Mouse (Mus musculus) ovary, adult 18-20 months (tissue): ENCODE results near the gene Baat.
"Not testable (repeated sequence)": the region's sequence is repeated elsewhere in the genome, so short reads cannot be mapped to it uniquely, and the experiment has no call there.

Experiments
- DNase-seq: peaks from one replicate; pipeline ENCODE4 v3.0.0; 2022; ENCODE audit warnings: low spot score, mixed read lengths

The Baat gene

DNA sequence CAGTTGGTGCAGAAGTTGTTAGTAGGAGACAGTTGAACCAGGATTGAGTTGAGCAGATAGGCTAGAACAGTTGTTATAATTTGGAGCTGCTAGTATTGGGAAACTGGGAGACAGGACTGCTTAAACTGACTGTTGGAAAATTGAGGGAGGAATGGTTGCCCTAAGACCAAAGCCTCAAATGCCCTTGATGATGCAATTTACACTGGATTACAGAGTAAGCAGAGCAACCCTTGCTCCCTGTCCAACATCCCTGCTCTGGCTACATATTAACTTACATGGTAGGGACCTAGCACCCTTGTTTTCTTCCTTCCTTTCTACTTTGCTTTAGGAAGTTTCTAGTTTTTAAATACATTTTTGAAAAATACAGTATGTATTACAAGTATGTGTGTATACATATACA, 20.9 kb downstream of the Baat start:
- DNase-seq: no peak

DNA sequence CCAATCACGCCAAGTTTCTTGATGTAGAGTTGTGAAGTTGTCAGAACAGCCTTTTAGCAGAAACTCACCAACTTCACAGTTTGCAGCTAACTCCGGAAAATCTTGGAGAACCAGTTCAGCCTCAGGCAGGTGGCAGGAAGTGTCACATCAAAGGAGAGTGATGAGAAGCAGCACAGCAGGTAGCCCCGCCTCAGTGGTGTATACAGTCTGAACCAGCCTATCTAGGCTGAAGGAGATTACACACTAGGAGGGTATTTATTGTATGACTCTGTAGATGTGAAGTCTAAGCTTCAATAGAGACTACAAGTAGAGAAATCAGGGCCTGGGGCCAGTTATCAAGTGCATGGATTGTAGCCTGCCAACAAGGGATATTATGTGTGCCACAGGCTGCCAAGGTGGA, 25.5 kb downstream of the Baat start:
- DNase-seq: no peak

DNA sequence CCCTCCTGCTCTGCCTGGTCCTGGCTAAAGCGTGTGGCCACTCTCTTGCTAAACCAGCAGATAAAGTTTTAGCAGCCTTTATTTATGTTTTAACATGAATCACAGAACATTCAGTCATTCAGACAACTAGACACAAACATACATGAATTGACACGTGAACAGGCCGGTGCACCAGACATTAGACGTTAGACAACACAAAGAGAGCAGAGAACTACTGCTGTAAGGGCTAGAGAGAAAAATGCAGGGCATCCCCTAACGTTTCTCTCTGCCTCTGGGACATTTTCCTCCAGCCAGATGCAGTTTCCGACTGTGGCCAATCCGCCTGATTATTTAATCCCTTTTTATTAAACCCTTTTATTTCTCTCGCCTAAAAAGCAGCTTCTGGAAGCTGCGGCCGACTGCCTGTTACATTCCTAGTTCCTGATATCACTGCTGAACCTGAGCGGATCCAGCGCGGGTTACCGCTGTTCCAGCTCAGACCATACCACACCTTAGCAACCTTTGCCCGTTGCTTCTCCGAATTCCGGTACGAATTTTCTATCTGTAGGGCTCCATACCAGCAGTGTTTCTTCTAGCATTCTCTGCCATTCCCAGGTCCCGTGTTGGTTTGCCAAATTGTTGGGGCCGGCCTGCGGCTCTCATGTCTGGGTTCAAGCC, 26.1 kb downstream of the Baat start:
- DNase-seq: no peak

DNA sequence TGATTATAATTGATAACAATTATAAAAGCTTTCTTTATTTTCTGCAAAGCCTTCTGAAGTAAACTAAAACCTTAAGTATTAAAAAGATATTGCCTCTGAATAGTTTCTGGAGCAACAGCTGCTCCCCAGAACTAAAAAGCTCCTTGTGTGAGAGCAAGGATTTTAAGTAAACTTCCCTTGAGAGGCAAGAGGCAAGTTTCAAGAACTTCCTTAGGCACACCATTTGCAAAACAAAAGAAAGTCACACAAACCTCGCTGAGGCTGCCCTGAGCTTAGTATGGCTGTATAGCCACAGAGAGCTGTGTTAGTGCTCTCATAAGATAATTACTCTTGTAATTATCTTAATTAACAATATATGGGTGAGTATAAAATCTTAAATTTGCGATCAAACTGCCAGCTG, 27.3 kb downstream of the Baat start:
- not testable (repeated sequence) for DNase-seq

DNA sequence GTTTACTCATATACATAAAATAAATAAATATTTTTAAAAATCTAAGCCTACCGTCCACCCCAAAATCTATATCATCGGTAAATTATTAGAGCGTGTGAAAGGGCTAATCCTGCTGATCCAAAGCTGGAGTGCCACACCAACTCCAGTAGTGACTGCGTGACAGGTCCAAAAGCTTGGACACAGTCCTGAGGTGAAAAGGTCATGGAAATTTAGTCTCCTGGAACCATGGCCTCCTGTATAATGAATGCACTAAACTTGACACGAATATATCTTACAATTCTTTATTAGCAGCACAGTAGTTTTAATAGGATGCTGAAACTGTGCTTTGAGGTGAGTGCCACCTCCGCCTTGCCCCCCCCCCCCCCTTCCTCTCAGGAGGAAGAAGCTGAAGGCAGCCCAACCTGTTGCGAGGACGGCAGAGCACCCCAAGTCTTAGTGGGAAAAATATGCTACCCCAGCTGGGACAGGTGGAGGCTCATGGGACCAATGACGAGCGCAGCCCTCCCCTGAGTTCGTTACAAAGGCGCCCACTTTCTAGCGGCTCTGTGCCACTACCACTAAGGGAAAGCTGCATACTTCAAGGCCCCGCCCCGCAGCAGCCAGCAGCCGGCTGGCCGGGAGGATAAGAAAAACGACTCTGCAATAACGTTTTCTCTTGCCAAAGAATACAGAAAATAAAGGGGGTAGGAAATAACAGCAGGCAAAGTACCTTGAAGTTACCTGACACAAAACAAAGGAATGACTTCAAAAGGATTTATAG, 28.1 kb downstream of the Baat start:
- DNase-seq: no peak

DNA sequence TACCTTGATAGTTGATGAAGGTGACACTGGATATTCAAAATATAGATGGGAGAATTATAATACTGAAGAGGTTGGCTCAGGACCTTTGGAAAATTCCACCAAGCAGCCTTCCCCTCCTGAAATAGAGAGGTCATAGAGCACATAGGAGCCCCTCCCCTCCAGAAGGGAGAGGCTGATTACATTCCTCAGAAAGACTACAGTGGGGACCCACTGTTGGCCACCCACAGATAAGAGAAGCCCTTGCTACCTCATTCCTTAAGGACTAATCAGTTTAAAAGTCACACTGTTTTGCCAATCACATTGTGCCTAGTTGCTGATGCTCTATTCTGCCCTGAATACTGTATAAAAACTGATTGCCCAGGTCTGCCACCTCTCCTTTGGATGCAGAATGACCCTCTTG, 31.8 kb downstream of the Baat start:
- DNase-seq: no peak

DNA sequence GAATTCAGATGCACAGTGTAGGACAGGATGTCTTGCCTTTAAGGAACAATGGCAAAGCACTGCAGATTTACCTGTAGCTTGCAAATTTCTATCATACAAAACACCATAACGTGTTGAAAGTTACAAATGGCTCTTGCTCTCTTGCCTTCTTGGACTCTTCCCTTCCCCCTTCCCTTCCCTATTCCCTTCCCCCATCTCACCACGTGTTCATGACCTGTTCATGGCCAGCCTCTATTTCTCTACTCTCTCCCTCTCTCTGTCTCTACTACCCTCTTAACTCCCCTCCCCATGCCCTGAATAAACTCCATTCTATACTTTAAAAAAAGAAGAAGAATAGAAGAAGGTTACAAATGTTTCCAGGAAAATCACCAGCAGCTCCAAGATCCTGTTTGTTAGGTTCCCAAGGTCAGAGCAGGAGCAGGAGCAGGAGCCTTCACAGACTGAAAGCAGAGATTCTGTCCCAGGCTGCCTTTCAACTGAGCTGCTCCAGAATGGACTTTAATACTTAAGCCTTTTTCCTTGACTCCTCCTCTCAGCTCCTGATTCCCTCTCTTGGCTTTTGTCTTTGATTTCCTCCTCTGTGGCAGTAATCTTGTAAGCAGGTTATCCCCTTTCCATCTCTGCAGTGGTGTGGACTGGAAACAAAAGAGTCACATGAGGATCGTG, 32.8 kb downstream of the Baat start, which contains the start of gene Acnat1:
TSS of gene Acnat1 (minus strand) at position 478 of the 666 bp plus-strand sequence.
- DNase-seq: no peak

DNA sequence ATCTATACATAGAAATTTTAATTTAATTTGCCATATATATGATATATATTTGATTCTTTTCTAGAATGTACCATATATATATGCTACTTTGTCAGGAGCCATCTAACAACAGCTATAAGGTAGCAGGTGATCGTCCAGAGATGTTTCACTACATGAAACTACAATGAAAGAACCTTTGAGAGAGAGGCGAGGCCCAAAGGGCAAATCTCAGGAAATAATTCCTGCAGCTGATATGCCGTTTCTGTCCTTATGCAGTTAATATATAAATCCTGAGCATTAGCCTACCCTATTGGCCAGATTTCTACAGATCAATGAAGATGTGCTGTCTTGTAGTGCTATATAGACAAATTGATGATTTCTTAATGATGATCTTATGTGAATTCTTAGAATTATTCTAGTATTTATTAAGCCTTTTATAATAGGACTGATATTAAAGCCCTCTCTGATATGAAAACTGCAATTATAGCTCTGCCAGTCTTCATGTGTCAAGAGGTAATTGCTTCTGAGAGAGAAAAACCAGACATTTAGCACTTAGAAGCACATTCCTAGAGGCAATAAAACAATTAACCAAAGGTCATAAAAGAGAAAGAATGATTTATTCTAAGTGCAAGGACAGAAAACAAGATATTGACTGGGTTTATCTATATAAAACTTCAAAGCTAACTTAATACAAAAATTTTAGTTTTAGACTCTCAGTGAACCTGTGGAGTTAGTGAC, 36.8 kb downstream of the Baat start:
- DNase-seq: no peak

DNA sequence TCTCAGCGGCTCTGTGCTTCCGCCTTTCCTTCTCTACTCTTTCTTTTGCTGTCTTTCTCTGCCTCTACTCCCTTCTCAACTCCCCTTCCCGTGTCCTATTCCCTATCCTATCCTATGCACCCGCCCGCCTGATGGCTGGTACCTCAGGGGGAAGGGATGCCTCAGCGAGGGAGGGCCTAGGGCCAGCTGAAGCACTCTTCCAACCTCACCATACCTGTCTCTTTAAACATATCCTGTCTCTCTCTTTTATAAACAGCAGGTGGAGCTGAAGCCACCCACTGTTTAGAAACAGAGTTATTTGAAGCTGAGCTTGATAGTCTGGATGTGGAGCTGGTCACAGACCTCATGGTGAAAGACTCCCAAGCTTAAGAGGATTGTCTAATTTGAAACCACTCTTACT, 39.0 kb downstream of the Baat start:
- no peak for DNase-seq

DNA sequence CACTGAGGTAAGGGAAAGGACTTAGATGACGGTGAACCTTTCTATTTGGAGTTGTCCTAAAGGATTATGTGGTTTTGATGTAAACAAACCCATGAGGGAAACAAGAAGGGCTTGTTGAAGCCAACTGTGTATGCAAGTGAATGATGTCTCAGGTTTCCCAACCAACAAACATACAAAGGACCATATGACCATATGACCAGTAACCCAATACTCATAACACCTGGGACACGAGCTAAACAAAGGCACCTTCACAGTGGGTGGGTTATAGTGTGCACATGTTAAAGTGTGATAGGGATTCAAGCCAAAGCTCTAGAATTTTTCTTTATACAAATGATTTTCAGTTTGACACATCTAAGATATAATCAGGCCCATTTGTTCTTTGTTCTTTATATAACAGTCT, 50.2 kb downstream of the Baat start:
- DNase-seq: no peak

DNA sequence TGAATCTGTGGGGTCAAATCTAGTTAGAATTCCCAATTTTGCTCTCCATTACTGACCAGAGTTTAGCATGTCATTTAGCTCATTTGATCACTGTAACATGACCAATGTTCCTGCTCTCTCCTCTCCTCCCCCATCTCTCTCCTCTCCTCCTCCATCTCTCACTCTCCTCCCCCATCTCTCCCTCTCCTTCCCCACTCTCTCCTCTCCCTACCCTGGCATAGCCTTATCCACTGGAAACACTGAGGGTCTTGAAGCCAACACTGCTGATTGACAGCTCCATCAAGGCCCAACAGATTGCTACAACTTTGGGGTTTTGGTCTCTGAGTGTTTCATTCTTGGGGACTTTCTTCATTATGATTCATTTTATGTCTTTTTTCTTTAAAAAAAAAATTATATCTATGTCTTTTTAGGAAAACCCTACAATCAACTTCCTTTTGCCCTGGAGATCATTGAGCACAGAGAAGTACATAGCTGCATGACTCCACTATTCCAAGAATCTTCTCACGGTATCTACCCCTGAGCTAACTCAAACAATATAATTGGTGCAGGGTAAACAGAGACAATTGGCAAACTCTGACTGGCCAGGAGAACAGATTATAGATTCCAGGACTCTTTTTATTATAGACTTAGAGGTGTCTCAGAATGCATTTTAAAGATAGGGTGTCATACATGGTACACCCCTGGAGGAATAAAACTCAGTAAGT, 54.4 kb downstream of the Baat start:
- no peak for DNase-seq

DNA sequence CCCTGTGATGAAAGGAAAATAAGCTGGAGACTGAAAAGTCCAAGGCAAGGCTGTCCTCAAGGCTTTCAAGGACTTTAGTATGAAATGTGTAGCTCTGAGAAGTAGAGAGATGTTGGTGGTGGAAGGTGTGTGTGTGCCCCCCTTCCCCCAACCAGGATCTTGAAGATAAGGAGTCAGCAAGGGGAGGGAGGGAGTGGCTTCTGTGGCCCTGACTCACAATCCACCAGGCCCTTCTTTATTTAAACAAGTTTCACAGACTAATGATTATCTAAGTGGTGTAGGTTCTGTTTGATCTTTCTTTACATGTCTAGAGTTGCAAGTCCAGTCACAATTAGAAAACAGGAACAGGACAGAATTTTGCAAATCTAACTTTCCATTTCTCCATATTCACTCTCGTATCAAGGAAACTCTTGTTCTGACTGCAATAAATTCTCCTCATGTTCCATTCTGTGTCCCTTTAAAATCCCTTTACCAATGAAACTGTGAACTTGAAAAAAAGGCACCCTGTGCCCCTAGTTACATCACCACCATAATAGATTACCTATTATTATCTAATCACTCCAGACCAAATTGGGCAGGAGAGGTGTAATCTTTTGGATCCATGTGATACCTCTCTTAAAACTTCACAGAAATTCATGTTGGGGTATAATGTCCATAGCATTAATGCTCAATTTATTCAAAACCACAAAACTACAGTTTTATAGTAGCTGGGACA, 55.1 kb downstream of the Baat start:
- DNase-seq: not testable (repeated sequence)
